Mouse (Mus musculus) regulatory T cell (primary cell): Measurements from ENCODE around the gene Srsf10.

Source experiments
- in situ Hi-C: fragments of 300-600 bp; cut with MboI, MseI; formaldehyde crosslinking; loops from one replicate; pipeline ENCODE4 v1.15.1; 2025; ENCODE audit warnings: high pct_unique_total_duplicates

Gene Srsf10

GRCm38 (mm10) chr4:135883881-135884516, 28.5 kb downstream of the Srsf10 start:
- in situ Hi-C loops, result no loop called here

- in situ Hi-C loops, result no loop called here
These were observed 29.0 kb downstream of the Srsf10 start for GRCm38 (mm10) chr4:135884531-135884930.

- in situ Hi-C loops, result loop anchor here (5.0 kb wide), 1 partner anchor 52 kb away; no protein-coding TSS in a partner anchor
These were observed 30.1 kb downstream of the Srsf10 start for GRCm38 (mm10) chr4:135885676-135886075.

- in situ Hi-C loops, result loop anchor here (5.0 kb wide), 1 partner anchor 51 kb away; no protein-coding TSS in a partner anchor
These were observed 30.6 kb downstream of the Srsf10 start for GRCm38 (mm10) chr4:135886184-135886583.

- in situ Hi-C loops, result loop anchor here (5.0 kb wide), 1 partner anchor 49 kb away; no protein-coding TSS in a partner anchor
These were observed 33.0 kb downstream of the Srsf10 start for GRCm38 (mm10) chr4:135888448-135889057.

- in situ Hi-C loops, result loop anchor here (5.0 kb wide), 1 partner anchor 48 kb away; no protein-coding TSS in a partner anchor
These were observed 33.8 kb downstream of the Srsf10 start for GRCm38 (mm10) chr4:135889146-135889883.

GRCm38 (mm10) chr4:135889884-135890283, 34.3 kb downstream of the Srsf10 start:
- in situ Hi-C loops, result loop anchor here (5.0 kb wide), 1 partner anchor 47 kb away; no protein-coding TSS in a partner anchor

GRCm38 (mm10) chr4:135891539-135891938, 36.0 kb downstream of the Srsf10 start:
- in situ Hi-C loops, result no loop called here

GRCm38 (mm10) chr4:135892884-135893283, 37.3 kb downstream of the Srsf10 start:
- in situ Hi-C loops, result no loop called here

GRCm38 (mm10) chr4:135895071-135895571, 39.6 kb downstream of the Srsf10 start, which contains the start of gene Cnr2:
Gene Cnr2 (plus strand): TSS chr4:135895394.
- in situ Hi-C loops, result no loop called here

GRCm38 (mm10) chr4:135896157-135896556, 40.6 kb downstream of the Srsf10 start:
- in situ Hi-C loops, result no loop called here

- in situ Hi-C loops, result no loop called here
These were observed 43.0 kb downstream of the Srsf10 start for GRCm38 (mm10) chr4:135898380-135899049.

- in situ Hi-C loops, result no loop called here
These were observed 43.5 kb downstream of the Srsf10 start for GRCm38 (mm10) chr4:135899050-135899448.

- in situ Hi-C loops, result loop anchor here (5.0 kb wide), 1 partner anchor 98 kb away; no protein-coding TSS in a partner anchor
These were observed 44.5 kb downstream of the Srsf10 start for GRCm38 (mm10) chr4:135900008-135900407.

- in situ Hi-C loops, result loop anchor here (5.0 kb wide), 1 partner anchor 100 kb away; no protein-coding TSS in a partner anchor
These were observed 47.2 kb downstream of the Srsf10 start for GRCm38 (mm10) chr4:135902606-135903242.

- in situ Hi-C loops, result loop anchor here (5.0 kb wide), 1 partner anchor 103 kb away; no protein-coding TSS in a partner anchor
These were observed 49.3 kb downstream of the Srsf10 start for GRCm38 (mm10) chr4:135904810-135905209.

- in situ Hi-C loops, result no loop called here
These were observed 51.1 kb downstream of the Srsf10 start for GRCm38 (mm10) chr4:135906633-135907032.

- in situ Hi-C loops, result loop anchor here (10.0 kb wide), 1 partner anchor 1255 kb away; no protein-coding TSS in a partner anchor
These were observed 53.9 kb downstream of the Srsf10 start for GRCm38 (mm10) chr4:135909326-135910066.

- in situ Hi-C loops, result loop anchor here (10.0 kb wide), 1 partner anchor 1257 kb away; no protein-coding TSS in a partner anchor
These were observed 56.0 kb downstream of the Srsf10 start for GRCm38 (mm10) chr4:135911531-135911930.

GRCm38 (mm10) chr4:135912164-135912563, 56.6 kb downstream of the Srsf10 start:
- in situ Hi-C loops, result loop anchor here (10.0 kb wide), 1 partner anchor 1257 kb away; no protein-coding TSS in a partner anchor
